Mouse (Mus musculus) cortical plate, adult 2 months (tissue): ENCODE measurements around the gene Braf.

Experiments
- CTCF ChIP-seq: fragments of 200-500 bp; IDR thresholded peaks from 2 replicates; pipeline ENCODE4 v1.5.1; 2011; ENCODE audit warnings: mild to moderate bottlenecking, control low read depth, low read length; ENCODE audit not compliant: insufficient read depth; ENCODE audit errors: extremely low read depth
- POLR2A ChIP-seq: fragments of 200-500 bp; IDR thresholded peaks from 2 replicates; pipeline ENCODE4 v1.6.1; 2011; ENCODE audit warnings: mild to moderate bottlenecking, low read length, control low read depth; ENCODE audit not compliant: insufficient read depth; ENCODE audit errors: extremely low read depth

- TF ChIP-seq POLR2A (no peak), CTCF (no peak)
These were observed 165.9 kb downstream of the Braf start for GRCm38 (mm10) chr6:39559276-39559939.
